Mouse (Mus musculus) spleen, adult 2 months (tissue): ENCODE data around the gene Ndst2. TPM values are rescaled to one million over a fixed set of nuclear protein-coding genes. Genes with fewer than 3 reads are reported as not detected.
A peak's percentile ranks its signal among the peaks of the same experiment; 100 is the strongest.

Experiments used
- DNase-seq, 2 experiments: peaks; one replicate each; pipeline versions ENCODE4 v3.0.0 to v3.0.0-alpha.2; 2012 to 2021; ENCODE audit warnings: low spot score in 2 of 2, low read depth in 1 of 2
- H3K27ac ChIP-seq: fragments of 200-500 bp; 2 replicates; pipeline ENCODE4 v1.5.1; 2012; ENCODE audit warnings: low read length, inconsistent platforms; ENCODE audit not compliant: insufficient read depth
- H3K27me3 ChIP-seq: fragments of 200-500 bp; 2 replicates; pipeline ENCODE4 v1.6.1; 2012; ENCODE audit warnings: mild to moderate bottlenecking, moderate library complexity, low read length, inconsistent platforms; ENCODE audit not compliant: control insufficient read depth, insufficient read depth
- H3K36me3 ChIP-seq: fragments of 200-500 bp; 2 replicates; pipeline ENCODE4 v1.6.1; 2012; ENCODE audit warnings: mild to moderate bottlenecking, low read length, inconsistent platforms; ENCODE audit not compliant: control insufficient read depth, insufficient read depth
- H3K4me1 ChIP-seq: fragments of 200-500 bp; 2 replicates; pipeline ENCODE4 v1.6.1; 2011; ENCODE audit warnings: inconsistent platforms; ENCODE audit not compliant: control insufficient read depth, insufficient read depth, insufficient read length
- H3K4me3 ChIP-seq: fragments of 200-500 bp; 2 replicates; pipeline ENCODE4 v1.5.1; 2011; ENCODE audit warnings: mild to moderate bottlenecking, inconsistent platforms; ENCODE audit not compliant: insufficient read depth, insufficient read length; ENCODE audit errors: extremely low read depth
- CTCF ChIP-seq: fragments of 200-500 bp; IDR thresholded peaks from 2 replicates; pipeline ENCODE4 v1.5.1; 2011; ENCODE audit warnings: mild to moderate bottlenecking, inconsistent platforms; ENCODE audit not compliant: insufficient read depth, insufficient read length, insufficient replicate concordance; ENCODE audit errors: extremely low read depth
- POLR2A ChIP-seq: fragments of 200-500 bp; IDR thresholded peaks from 2 replicates; pipeline ENCODE4 v1.6.1; 2011; ENCODE audit warnings: low read depth, low read length, inconsistent platforms
- WGBS: fragments of 180-500 bp; shearing (Covaris S2); methylation state at CpG from one replicate; pipeline ENCODE4 v1.1.7; 2018; 5-methylcytosine and 5-hydroxymethylcytosine counted together
- polyA plus RNA-seq: library from polyadenylated mRNA; depleted of rRNA; stranded (reverse); fragments of >200 nt; gene quantifications from 2 replicates; pipeline ENCODE4 v1.2.3, GENCODE M21; 2012

Ndst2 gene
- polyA plus RNA-seq, 1 experiment = 41.6 TPM

- WGBS = 92% methylated on average over 9 of the region's 9 CpGs
- no peak for DNase-seq
- Histone ChIP-seq H3K36me3 (peaks cover 31% of the 10 kb centered on the region), H3K4me1 (peaks cover 3% of the 10 kb centered on the region; the same call in 1 of the 2 replicates), H3K27ac (no peak overlapping the region), H3K27me3 (no peaks in the 10 kb centered on the region), H3K4me3 (no peak overlapping the region)
- TF ChIP-seq POLR2A = no peak
- no peak for TF ChIP-seq CTCF
Measured at GRCm38 (mm10) chr14:20729871-20730270, 4.5 kb downstream of the Ndst2 start.

GRCm38 (mm10) chr14:20725660-20726339, 8.6 kb downstream of the Ndst2 start:
- no peaks in the 10 kb centered on the region for H3K4me1 ChIP-seq
- 74% methylated on average over 6 of the region's 6 CpGs for WGBS
- no peak overlapping the region for H3K27ac ChIP-seq
- DNase-seq = no peak
- no peak overlapping the region for H3K4me3 ChIP-seq
- H3K27me3 ChIP-seq = no peaks in the 10 kb centered on the region
- TF ChIP-seq POLR2A (no peak), CTCF (no peak)
- H3K36me3 ChIP-seq = peaks cover 51% of the 10 kb centered on the region

DNA sequence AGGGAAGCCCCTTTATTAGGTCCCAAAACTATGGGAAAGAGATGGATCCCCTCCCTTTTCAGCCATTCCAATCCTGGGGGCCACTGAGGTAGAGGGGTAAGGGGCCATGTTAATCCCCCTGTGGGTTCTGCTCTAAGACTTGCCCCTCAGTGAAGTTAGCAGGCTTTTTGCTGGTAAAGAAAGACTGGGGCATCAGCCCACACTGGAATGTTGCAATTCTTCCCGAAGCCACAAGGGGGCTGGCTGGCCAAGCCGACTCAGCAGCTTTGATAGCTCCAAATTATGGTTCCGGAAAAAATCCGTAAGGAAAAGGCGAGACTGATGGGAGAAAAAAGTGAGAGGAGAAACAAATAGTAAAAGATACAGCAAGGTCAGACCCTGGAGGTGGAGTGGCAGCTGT, 10.3 kb downstream of the Ndst2 start:
- no peak overlapping the region for H3K4me3 ChIP-seq
- peaks cover 52% of the 10 kb centered on the region for H3K36me3 ChIP-seq
- peak in 1 of 2 experiments; percentile 33 for DNase-seq
- no peak overlapping the region for H3K27ac ChIP-seq
- H3K27me3 ChIP-seq = no peaks in the 10 kb centered on the region
- H3K4me1 ChIP-seq = no peaks in the 10 kb centered on the region
- WGBS = 31% methylated on average over 5 of the region's 5 CpGs
- TF ChIP-seq POLR2A (no peak), CTCF (peak; percentile 77; the same call in 1 of the 2 replicates)

DNA sequence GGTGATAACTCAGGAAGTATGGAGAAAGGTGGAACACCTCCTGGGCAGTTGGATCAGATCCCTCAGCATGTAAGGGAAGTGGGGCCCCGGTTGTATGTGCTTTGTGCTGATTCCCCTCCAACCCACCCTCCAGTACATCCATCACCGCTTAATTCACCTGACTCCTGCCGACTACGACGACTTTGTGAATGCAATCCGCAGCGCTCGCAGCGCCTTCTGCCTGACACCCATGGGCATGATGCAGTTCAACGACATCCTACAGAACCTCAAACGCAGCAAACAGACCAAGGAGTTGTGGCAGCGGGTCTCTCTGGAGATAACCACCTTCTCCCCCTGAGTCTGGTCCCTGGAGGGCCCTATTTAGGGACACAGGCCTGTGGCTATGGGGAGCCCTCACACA, 11.4 kb downstream of the Ndst2 start:
- DNase-seq = no peak
- H3K4me3 ChIP-seq = no peak overlapping the region
- no peak overlapping the region for H3K27ac ChIP-seq

GRCm38 (mm10) chr14:20721371-20721770, 13.0 kb downstream of the Ndst2 start:
- peaks cover 51% of the 10 kb centered on the region for H3K36me3 ChIP-seq
- WGBS = 93% methylated on average over 4 of the region's 4 CpGs

More for the DNA sequence above, 11.4 kb downstream of the Ndst2 start:
- Histone ChIP-seq H3K27me3 (no peaks in the 10 kb centered on the region), H3K36me3 (peaks cover 57% of the 10 kb centered on the region), H3K4me1 (no peaks in the 10 kb centered on the region)
- no peak for TF ChIP-seq CTCF
- TF ChIP-seq POLR2A = no peak
- WGBS = 96% methylated on average over 12 of the region's 12 CpGs

DNA sequence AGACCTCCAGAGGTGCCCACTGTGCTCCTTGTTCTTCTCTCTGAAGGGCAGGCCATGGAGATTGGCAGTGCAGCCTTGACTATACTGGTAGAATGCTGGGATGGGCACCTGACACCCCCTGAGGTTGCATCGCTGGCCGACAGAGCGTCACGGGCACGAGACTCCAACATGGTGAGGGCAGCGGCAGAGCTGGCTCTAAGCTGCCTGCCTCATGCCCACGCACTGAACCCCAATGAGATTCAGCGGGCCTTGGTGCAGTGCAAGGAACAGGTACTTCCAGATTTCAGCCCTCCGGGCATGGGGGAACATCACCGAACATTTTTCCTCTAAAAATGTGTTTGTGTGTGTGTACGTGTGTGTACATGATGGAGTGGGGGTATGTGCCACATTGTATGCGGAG, 14.6 kb downstream of the Ndst2 start:
- Histone ChIP-seq H3K4me1 (no peaks in the 10 kb centered on the region), H3K36me3 (peaks cover 53% of the 10 kb centered on the region), H3K27ac (no peak overlapping the region), H3K4me3 (no peak overlapping the region), H3K27me3 (no peaks in the 10 kb centered on the region)
- DNase-seq = no peak
- TF ChIP-seq POLR2A (no peak), CTCF (no peak)
- 95% methylated on average over 12 of the region's 12 CpGs for WGBS

More at GRCm38 (mm10) chr14:20721371-20721770, 13.0 kb downstream of the Ndst2 start:
- no peak overlapping the region for H3K4me3 ChIP-seq
- no peaks in the 10 kb centered on the region for H3K27me3 ChIP-seq
- TF ChIP-seq CTCF (no peak), POLR2A (no peak)
- no peak for DNase-seq
- no peaks in the 10 kb centered on the region for H3K4me1 ChIP-seq
- no peak overlapping the region for H3K27ac ChIP-seq

DNA sequence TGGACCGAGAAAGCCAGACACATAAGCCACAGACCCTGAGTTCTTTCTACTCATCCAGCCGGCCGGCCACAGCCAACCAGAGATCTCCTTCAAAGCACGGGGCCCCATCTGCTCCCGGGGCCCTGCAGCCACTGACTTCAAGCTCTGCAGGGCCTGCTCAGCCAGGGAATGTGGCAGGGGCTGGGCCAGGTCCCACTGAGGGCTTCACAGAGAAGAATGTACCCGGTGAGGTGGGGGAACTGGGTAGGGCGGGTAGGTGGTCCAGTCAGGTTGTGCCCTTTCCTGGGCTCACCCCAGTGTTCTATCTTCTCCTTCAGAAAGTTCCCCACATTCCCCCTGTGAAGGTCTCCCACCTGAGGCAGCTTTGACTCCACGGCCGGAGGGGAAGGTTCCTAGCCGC, 15.9 kb downstream of the Ndst2 start:
- no peaks in the 10 kb centered on the region for H3K27me3 ChIP-seq
- no peak overlapping the region for H3K27ac ChIP-seq
- DNase-seq = no peak
- peaks cover 65% of the 10 kb centered on the region for H3K36me3 ChIP-seq
- TF ChIP-seq CTCF = no peak
- no peak for TF ChIP-seq POLR2A
- H3K4me1 ChIP-seq = no peaks in the 10 kb centered on the region
- WGBS = 95% methylated on average over 10 of the region's 10 CpGs
- no peak overlapping the region for H3K4me3 ChIP-seq
